Mouse (Mus musculus): Measurements from ENCODE around the gene Fam198b. TPM values are rescaled to one million over a fixed set of nuclear protein-coding genes. Genes with fewer than 3 reads are reported as not detected.
A peak's percentile ranks its signal among the peaks of the same experiment; 100 is the strongest.

Fam198b gene
- 10 to 100 TPM; 28.8 to 42.7 TPM for total RNA-seq (2021)
- long read RNA-seq, experiment 1, full-length matches to known transcripts: 28 of 36 reads
- long read RNA-seq, experiment 1, partial matches to known transcripts: 0 of 36 reads
- long read RNA-seq, experiment 1, other reads (novel, unspliced or antisense): 8 of 36 reads
- long read RNA-seq, experiment 2, full-length matches to known transcripts: 36 of 46 reads
- long read RNA-seq, experiment 2, partial matches to known transcripts: 0 of 46 reads
- long read RNA-seq, experiment 2, other reads (novel, unspliced or antisense): 10 of 46 reads

GRCm38 (mm10) chr3:79884305-79884704 lies at the start of gene Fam198b:
TSS of gene Fam198b (plus strand) at chr3:79884533.
- no peak for DNase-seq
- intact Hi-C loops (cut with DNase I): loop anchor here (1.0 to 10.0 kb wide), 2 partner anchors 90 to 174 kb away; no protein-coding TSS in a partner anchor

DNA sequence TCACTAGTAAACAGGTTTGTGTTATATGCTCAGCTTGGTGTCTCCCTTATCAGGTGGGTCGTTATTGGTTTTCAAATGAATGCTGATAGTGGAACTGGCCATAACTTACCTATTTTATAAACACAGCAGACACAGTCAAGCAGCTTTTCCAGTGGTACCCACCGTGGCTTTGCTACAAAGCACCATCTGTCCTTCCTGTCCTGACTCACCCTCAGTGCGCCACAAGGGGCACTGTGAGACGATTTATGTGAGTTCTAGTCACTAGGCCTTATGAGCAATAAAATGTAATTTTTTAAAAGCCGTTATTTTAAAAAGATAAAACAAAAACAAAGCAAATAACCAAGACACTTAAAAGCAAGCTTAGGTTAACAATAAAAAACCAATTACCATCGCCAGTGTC lies 45.6 kb upstream of the Fam198b start:
- intact Hi-C loops (cut with DNase I): no loop called here
- DNase-seq: no peak

DNA sequence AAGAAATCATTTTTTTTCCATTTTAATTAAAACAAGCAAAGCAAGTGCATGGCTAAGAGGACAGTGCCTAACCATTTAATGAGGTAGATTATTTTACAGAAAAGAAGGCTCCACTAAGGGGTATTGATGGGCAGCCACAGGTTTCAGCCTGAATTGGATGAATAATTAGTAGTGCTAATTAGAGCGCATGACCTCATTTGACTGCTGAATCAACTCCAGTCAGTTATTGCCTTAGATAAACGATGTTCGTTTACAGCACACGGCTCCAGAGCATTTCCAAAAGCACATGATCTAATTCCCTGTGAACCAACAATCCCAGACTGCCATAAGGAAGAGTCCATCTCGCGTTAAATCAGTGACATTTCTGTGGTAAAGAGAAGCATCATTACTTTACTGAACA lies 42.9 kb upstream of the Fam198b start:
- intact Hi-C loops (cut with DNase I): no loop called here
- DNase-seq: no peak

GRCm38 (mm10) chr3:79842165-79842564 lies 42.2 kb upstream of the Fam198b start:
- peak; percentile 18 to 53 for DNase-seq
- intact Hi-C loops (cut with DNase I): no loop called here

- peak; percentile 62 to 69 for DNase-seq
- intact Hi-C loops (cut with DNase I): no loop called here
These were observed 41.7 kb upstream of the Fam198b start for GRCm38 (mm10) chr3:79842616-79843016.

GRCm38 (mm10) chr3:79843999-79844398 lies 40.3 kb upstream of the Fam198b start:
- intact Hi-C loops (cut with DNase I): no loop called here
- DNase-seq: no peak

DNA sequence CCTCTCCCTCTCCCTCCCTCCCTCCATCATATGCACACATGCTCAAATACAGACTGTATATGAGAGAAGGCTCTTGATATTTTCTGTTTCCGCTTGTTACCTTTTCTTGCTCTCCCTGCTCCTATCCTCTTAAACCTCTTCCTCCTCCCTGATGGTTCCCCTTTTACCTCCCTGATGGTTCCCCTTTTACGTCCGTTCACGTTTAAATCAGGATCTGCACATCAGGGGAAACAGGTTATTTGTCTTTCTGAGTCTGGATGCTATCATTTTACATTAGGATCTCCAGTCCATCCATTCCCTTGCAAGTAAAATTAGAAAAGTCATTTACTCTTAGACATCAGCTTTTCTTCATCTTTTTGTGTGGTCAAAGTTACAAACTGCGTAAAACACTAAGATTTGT lies 37.7 kb upstream of the Fam198b start:
- intact Hi-C loops (cut with DNase I): no loop called here
- no peak for DNase-seq

DNA sequence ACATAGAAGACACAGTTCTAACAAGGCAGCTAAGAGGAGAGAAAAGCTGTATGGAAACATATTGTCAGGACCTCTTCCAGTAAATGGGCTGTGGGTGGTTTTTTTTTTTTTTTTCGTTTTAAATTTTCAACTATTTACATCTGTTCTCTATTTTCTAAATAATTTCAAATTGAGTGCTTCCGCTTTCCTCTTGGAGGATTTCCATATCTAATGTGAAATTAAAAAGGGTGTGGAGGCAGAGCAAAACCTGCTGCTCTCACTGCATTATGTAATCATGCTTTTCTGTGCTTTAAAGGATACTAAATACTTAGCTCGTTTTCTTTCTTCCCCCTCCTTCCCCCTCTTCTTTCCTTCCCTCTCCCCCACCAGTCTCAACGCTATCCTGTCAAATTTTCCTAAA lies 35.5 kb upstream of the Fam198b start:
- intact Hi-C loops (cut with DNase I): no loop called here
- no peak for DNase-seq

GRCm38 (mm10) chr3:79849621-79850020 lies 34.7 kb upstream of the Fam198b start:
- intact Hi-C loops (cut with DNase I): no loop called here
- no peak for DNase-seq

- no peak for DNase-seq
- intact Hi-C loops (cut with DNase I): no loop called here
These were observed 33.7 kb upstream of the Fam198b start for GRCm38 (mm10) chr3:79850656-79851055.

DNA sequence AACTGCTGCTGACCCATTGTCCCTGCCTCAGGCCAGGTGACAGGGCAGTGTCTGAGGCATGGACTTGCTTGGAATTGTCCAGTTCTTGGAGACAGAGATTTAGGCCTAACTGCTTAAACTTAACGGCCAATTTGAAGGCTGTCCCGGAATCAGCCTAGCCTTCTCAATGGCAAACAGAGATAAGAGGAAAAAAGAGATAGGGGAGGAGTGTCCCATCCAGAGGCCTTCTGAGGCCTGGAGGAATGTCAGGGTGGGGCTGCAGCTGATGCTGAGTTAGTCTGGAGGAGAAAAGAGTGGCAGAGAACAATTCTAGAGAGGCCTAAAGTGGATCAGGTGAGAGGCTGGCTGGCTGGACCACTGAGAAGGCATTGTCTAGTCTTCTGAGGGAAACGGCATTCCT lies 32.2 kb upstream of the Fam198b start:
- intact Hi-C loops (cut with DNase I): no loop called here
- DNase-seq: no peak

- intact Hi-C loops (cut with DNase I): no loop called here
These were observed 31.6 kb upstream of the Fam198b start, which contains the start of gene Tmem144 for GRCm38 (mm10) chr3:79852654-79853166. TSS of gene Tmem144 (minus strand) at chr3:79852773.

DNA sequence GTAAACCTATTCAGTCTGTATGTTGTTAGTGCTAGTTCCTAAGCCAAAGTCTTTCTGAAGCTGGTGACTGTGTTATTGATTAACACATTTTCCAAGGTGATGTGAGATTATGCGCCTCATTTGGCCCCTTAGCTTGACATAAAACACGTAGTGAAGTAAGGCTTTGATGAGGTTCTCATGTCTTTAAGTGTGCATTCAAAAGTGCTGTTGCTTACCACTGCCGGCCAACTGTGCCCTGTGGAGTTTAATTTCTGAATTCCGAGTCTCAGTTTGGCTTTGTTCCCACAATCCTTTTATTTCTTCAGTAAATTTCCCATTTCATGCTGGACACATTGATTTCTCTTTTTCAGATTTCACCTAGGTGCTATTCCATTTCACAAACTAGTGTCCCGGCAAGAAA lies 26.6 kb upstream of the Fam198b start:
- intact Hi-C loops (cut with DNase I): no loop called here
- DNase-seq: no peak

More at GRCm38 (mm10) chr3:79852654-79853166, 31.6 kb upstream of the Fam198b start, which contains the start of gene Tmem144:
- DNase-seq: peak in 1 of 2 experiments; percentile 3

- intact Hi-C loops (cut with DNase I): no loop called here
- DNase-seq: no peak
These were observed 26.1 kb upstream of the Fam198b start for GRCm38 (mm10) chr3:79858221-79858620.

DNA sequence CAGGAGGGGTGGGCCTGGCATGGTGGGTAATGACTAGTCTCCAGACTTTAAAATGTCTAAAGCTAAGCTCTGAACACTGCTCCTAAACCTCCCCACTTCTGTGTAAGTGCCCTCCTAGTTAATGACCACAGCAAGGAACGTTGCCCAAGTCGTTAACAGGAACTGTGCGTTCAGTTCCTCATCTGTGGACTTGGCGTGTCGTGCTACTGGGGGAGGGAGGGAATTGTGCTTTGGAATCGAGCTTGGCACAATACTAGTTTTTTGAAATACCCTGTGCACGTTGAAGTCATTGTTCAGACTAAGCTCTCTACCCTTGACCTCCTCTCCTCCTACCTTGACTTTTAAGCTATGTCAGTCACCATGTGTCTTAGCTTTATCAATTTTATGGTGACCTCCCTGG lies 19.5 kb upstream of the Fam198b start:
- no peak for DNase-seq
- intact Hi-C loops (cut with DNase I): no loop called here

GRCm38 (mm10) chr3:79866089-79866488 lies 18.2 kb upstream of the Fam198b start:
- intact Hi-C loops (cut with DNase I): no loop called here
- DNase-seq: no peak

- intact Hi-C loops (cut with DNase I): no loop called here
- no peak for DNase-seq
These were observed 17.8 kb upstream of the Fam198b start for GRCm38 (mm10) chr3:79866526-79866925.

DNA sequence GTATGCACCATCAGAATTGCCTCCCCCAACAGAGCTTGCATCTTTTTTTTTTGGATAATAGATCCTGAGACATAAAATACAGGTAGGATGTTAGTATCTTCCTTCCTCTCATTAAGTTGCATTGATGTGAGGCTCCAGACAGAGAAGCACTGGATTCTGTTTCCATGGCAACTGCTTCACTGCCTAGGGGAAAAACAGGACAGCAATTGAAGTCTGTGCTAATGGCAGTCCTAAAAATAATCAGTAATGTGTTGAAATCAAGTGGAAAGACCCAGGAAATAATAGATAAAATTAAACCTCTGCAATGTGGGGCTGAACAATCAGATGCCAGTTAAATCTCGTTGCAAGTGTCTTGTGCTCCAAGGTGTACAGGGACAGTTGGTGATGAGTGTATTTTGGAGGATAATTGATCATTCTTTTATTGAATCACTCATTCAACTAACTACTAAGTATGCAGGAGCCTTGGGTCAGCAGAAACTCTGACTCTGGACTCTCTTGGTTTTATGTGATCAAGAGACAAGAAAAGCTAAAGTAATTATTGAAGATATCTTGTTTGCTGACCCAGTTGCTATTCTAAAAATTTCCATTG lies 17.1 kb upstream of the Fam198b start:
- intact Hi-C loops (cut with DNase I): no loop called here
- no peak for DNase-seq

DNA sequence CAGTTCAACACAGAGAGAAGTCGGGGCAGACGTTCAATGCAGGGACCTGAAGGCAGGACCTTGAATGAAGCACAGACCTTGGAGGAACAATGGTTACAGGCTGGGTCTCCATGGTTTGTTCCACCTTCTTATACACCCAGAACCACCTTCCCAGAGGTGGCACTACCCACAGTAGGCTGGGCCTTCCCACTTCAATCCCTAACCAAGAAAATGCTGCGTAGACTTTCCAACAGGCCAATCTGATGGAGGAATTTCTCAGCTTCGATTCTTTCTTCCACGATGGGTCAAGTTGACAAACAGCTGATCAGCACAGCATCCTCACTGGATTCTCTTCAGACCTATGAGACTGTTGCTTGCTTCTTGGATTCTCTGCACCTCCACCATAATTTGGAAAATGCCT lies 8.9 kb upstream of the Fam198b start:
- intact Hi-C loops (cut with DNase I): no loop called here
- no peak for DNase-seq

DNA sequence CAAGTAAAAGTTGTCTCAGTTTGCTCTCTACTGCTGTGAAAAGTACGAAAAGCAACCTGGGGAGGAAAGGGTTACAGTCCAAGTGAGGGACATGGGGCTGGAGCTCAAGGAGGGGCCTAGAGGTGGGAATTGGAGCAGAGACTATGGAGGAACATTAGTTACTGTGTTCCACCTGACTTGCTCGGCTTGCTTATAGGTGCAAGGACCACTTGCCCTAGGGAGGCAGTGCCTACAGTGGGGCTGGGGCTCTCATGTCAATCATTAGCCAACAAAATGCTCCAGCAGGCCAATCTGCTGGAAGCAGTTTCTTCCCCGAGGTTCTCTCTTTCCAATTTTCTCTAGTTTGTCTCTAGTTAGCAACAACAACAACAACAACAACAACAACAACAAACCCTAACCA lies 6.0 kb upstream of the Fam198b start:
- intact Hi-C loops (cut with DNase I): no loop called here
- DNase-seq: no peak

DNA sequence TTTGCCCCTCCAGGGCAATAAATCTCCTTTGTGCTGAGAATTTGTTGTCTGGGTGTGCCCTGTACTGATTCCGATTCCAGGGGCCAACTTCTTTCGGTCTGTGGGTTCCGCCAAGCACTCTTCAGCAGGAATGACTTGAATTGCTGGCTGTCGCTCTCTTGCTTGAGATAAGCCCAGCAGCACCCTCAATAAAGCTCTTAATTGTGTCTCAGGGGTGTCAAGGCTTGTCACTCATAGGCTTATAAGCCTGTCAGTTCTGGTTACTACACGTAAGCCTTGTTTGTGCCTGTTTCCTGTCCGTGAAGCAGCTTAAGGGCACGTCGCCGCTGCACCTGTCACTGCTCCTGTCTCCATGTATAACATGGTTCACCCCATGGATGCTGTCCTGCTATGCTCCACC lies 5.1 kb upstream of the Fam198b start:
- intact Hi-C loops (cut with DNase I): no loop called here
- no peak for DNase-seq

GRCm38 (mm10) chr3:79881645-79882044 lies 2.7 kb upstream of the Fam198b start:
- no peak for DNase-seq
- intact Hi-C loops (cut with DNase I): loop anchor here (10.0 kb wide), 1 partner anchor 93 kb away; no protein-coding TSS in a partner anchor

Data from heart, postnatal 14 days (tissue).